Mouse (Mus musculus) megakaryocyte-erythroid progenitor cell, adult 5-6 weeks (primary cell): ENCODE results near the gene Nin. TPM values are rescaled to one million over a fixed set of nuclear protein-coding genes. Genes with fewer than 3 reads are reported as not detected.

Experiments used
- ATAC-seq: replicated peaks from 2 replicates; pipeline ENCODE4 v1.8.0; 2016; ENCODE audit warnings: mild to moderate bottlenecking, inconsistent platforms; ENCODE audit not compliant: severe bottlenecking, poor library complexity, low FRiP score, low TSS enrichment
- total RNA-seq, 2 experiments: library from RNA; stranded (forward) in 1 of 2; stranded (reverse) in 1 of 2; fragments of 200-1000, 215-1000 nt in 1 of 2; fragments of >200 nt in 1 of 2; fragmentation: Nextera tagmentation in 1 of 2; gene quantifications; 2 replicates each; pipeline ENCODE4 v1.2.3; 2014 to 2017

The Nin gene
- total RNA-seq, 2 experiments from 2014 or later = 33.1 to 61.0 TPM

GRCm38 (mm10) chr12:69968154-69968553, 145.4 kb downstream of the Nin start:
- peak; percentile 70 for ATAC-seq

DNA sequence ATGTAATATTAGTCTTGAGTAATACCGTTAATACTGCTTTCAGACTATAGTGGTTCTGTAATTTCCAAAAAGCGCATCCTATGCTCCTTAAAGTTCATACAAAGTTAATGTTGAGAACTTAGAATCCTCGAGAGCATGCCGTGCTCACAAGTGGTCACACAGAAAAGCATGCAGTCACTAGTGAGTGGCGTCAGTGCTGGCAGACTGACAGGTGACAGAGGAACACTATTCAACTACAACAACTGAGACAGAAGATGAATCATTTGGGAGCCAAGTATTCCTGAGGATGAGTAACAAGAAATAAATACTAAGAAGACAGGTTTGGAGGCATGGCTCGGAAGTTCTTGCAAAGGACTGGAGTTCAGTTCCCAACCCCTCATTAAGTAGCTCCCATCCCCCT, 146.4 kb downstream of the Nin start:
- no peak for ATAC-seq

DNA sequence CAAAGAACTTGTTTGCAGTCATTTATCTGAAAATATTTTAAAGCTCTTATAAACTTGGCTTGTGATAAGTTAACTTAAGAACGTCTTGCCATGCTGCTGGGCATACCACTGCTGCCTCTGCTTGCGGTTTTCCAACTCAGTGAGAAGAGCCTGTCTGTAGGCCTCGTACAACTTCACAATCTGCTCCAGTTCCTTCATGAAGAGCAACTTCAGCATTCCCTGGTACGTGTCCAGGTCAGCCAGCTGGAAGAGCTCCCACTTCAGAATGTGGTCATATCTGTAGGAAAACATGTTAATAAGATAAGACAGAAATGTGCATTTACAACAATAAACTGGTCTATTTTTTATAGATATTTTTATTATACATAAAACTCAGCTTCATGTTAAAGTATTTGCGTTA, 147.4 kb downstream of the Nin start:
- ATAC-seq = no peak; the same call in 1 of the 2 replicates

GRCm38 (mm10) chr12:69965644-69966043, 147.9 kb downstream of the Nin start:
- ATAC-seq = peak; percentile 39

GRCm38 (mm10) chr12:69963141-69963540, 150.4 kb downstream of the Nin start:
- ATAC-seq = no peak

DNA sequence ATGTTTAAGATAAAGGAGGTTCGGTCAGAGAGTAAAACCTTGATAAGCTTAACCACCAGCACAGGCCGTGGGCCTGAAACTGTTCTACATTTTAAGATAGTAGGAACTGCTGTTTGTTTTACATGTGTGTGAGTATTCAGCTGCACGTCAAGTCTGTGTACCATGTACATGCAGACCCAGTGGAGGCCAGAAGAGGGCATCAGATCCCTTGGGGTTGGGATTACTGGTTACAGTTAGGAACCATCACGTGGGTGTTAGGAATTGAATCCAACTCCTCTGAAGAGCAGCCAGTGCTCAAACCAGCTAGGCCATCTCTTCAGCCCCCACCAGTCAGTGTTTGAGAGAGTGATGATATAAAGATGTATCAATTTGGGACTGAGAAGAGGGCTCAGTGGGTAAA, 151.0 kb downstream of the Nin start:
- ATAC-seq = peak; percentile 93

Other genes starting within 250 kb of the Nin start
- gene Atl1, start 221.1 kb downstream of the Nin start, total RNA-seq (2014; fragmentation: Nextera tagmentation) = 2.8 and 3.4 TPM in 2 replicates
- 3.1 and 6.5 TPM in 2 replicates for gene Atl1, start 221.1 kb downstream of the Nin start, total RNA-seq (2017)
- gene Map4k5, start 220.5 kb downstream of the Nin start, total RNA-seq (2014; fragmentation: Nextera tagmentation) = 24.2 and 33.9 TPM in 2 replicates
- gene Map4k5, start 220.5 kb downstream of the Nin start, total RNA-seq (2017) = 25.0 and 29.2 TPM in 2 replicates
- 126 and 133 TPM in 2 replicates for gene Sav1, start 126.7 kb downstream of the Nin start, total RNA-seq (2014; fragmentation: Nextera tagmentation)
- 59.2 and 79.2 TPM in 2 replicates for gene Sav1, start 126.7 kb downstream of the Nin start, total RNA-seq (2017)
- not detected in 2 replicates for gene Abhd12b, start 40.4 kb upstream of the Nin start, total RNA-seq (2014; fragmentation: Nextera tagmentation)
- not detected in 2 replicates for gene Abhd12b, start 40.4 kb upstream of the Nin start, total RNA-seq (2017)
- 15.8 and 27.6 TPM in 2 replicates for gene Pygl, start 117.8 kb upstream of the Nin start, total RNA-seq (2014; fragmentation: Nextera tagmentation)
- gene Pygl, start 117.8 kb upstream of the Nin start, total RNA-seq (2017) = 32.5 and 34.3 TPM in 2 replicates
- not detected in 2 replicates for gene Trim9, start 233.9 kb upstream of the Nin start, total RNA-seq (2014; fragmentation: Nextera tagmentation)
- not detected in 2 replicates for gene Trim9, start 233.9 kb upstream of the Nin start, total RNA-seq (2017)